ENCODE assay signal across 18 mouse cellular contexts in genomic region chr17:5012517-5012916, GRCm38 (mm10). TPM values are rescaled to one million over a fixed set of nuclear protein-coding genes. Genes with fewer than 3 reads are reported as not detected.
DNase-seq lines count a peak whose midpoint lies in the region; ATAC-seq lines count a peak whose summit lies in the region.
"Had no signal": no experiment of that assay in that cellular context is flagged by ENCODE, and none has a peak within 500 bp of the region (broad histone marks: within the 10 kb centered on the region; RNA-seq: fewer than 3 reads in every experiment).

No protein-coding gene starts in this region.

- H3K4me3 ChIP-seq in embryonic facial prominence, embryonic 14.5 days (ENCODE audit: low read depth, low read length) = no peak overlapping the region
- no peak overlapping the region for H3K4me3 ChIP-seq in embryonic facial prominence, embryonic 10.5 days
- H3K4me3 ChIP-seq in limb, embryonic 11.5 days (ENCODE audit: low read depth, low read length) = no peak overlapping the region
- no peak overlapping the region for H3K4me3 ChIP-seq in limb, embryonic 10.5 days
- H3K4me3 ChIP-seq in limb, embryonic 15.5 days = no peak overlapping the region
- H3K4me3 ChIP-seq in forebrain, embryonic 13.5 days = no peak overlapping the region
- H3K4me3 ChIP-seq: heart, embryonic 13.5 days; hindbrain, embryonic 12.5 days; left cerebral cortex, adult 2 months; lung, embryonic 15.5 days; myocyte had no signal

- H3K4me1 ChIP-seq in embryonic facial prominence, embryonic 14.5 days (ENCODE audit: control insufficient read depth, insufficient read depth, low read length) = peaks cover 12% of the 10 kb centered on the region
- H3K4me1 ChIP-seq in embryonic facial prominence, embryonic 10.5 days = peaks cover 67% of the 10 kb centered on the region
- H3K4me1 ChIP-seq in limb, embryonic 11.5 days (ENCODE audit: control insufficient read depth, insufficient read depth, low read length) = peaks cover 26% of the 10 kb centered on the region
- H3K4me1 ChIP-seq in limb, embryonic 10.5 days = peaks cover 69% of the 10 kb centered on the region
- peaks cover 26% of the 10 kb centered on the region for H3K4me1 ChIP-seq in limb, embryonic 15.5 days
- H3K4me1 ChIP-seq in forebrain, embryonic 13.5 days = peaks cover 62% of the 10 kb centered on the region

- H3K9ac ChIP-seq in embryonic facial prominence, embryonic 14.5 days (ENCODE audit: low read depth, low read length) = no peak overlapping the region
- H3K9ac ChIP-seq in limb, embryonic 11.5 days (ENCODE audit: low read length) = no peak overlapping the region
- H3K9ac ChIP-seq in limb, embryonic 15.5 days = no peak overlapping the region
- no peak overlapping the region for H3K9ac ChIP-seq in forebrain, embryonic 13.5 days
- H3K9ac ChIP-seq: heart, embryonic 13.5 days; lung, embryonic 15.5 days had no signal

- H3K27me3 ChIP-seq in embryonic facial prominence, embryonic 14.5 days (replicated peaks; ENCODE audit: control insufficient read depth, insufficient read depth, low read length) = no peaks in the 10 kb centered on the region
- H3K27me3 ChIP-seq in embryonic facial prominence, embryonic 10.5 days (replicated peaks; ENCODE audit: low read depth, poor library complexity, severe bottlenecking) = no peaks in the 10 kb centered on the region
- H3K27me3 ChIP-seq in limb, embryonic 11.5 days (ENCODE audit: control insufficient read depth, insufficient read depth, low read length) = no peaks in the 10 kb centered on the region
- H3K27me3 ChIP-seq in limb, embryonic 10.5 days (ENCODE audit: low read depth, poor library complexity, severe bottlenecking) = no peaks in the 10 kb centered on the region
- H3K27me3 ChIP-seq in limb, embryonic 15.5 days = no peaks in the 10 kb centered on the region
- peaks cover 13% of the 10 kb centered on the region for H3K27me3 ChIP-seq in forebrain, embryonic 13.5 days
- H3K27me3 ChIP-seq: heart, embryonic 13.5 days; hindbrain, embryonic 12.5 days; lung, embryonic 15.5 days had no signal

- H3K36me3 ChIP-seq in embryonic facial prominence, embryonic 14.5 days (ENCODE audit: control insufficient read depth, insufficient read depth, low read length) = 0 out of 2 replicates have a peak, but pooled peaks cover 4% of the 10 kb centered on the region
- H3K36me3 ChIP-seq in embryonic facial prominence, embryonic 10.5 days (replicated peaks) = peaks cover 16% of the 10 kb centered on the region; the same call in 1 of the 2 replicates
- no peaks in the 10 kb centered on the region for H3K36me3 ChIP-seq in limb, embryonic 11.5 days (ENCODE audit: control insufficient read depth, insufficient read depth, low read length)
- 0 out of 2 replicates have a peak, but pooled peaks cover 9% of the 10 kb centered on the region for H3K36me3 ChIP-seq in limb, embryonic 10.5 days
- H3K36me3 ChIP-seq in limb, embryonic 15.5 days = no peaks in the 10 kb centered on the region; the same call in 1 of the 2 replicates
- H3K36me3 ChIP-seq in forebrain, embryonic 13.5 days (ENCODE audit: poor library complexity, severe bottlenecking) = no peaks in the 10 kb centered on the region
- H3K36me3 ChIP-seq: heart, embryonic 13.5 days; hindbrain, embryonic 12.5 days; lung, embryonic 15.5 days had no signal

- peak; percentile 34; the same call in 1 of the 2 replicates for ATAC-seq in embryonic facial prominence, embryonic 14.5 days (ENCODE audit: low read depth)
- ATAC-seq in limb, embryonic 11.5 days (ENCODE audit: insufficient number of reproducible peaks, low FRiP score, low TSS enrichment, low read depth) = peak; percentile 55; the same call in 1 of the 2 replicates
- 0 out of 2 replicates have a peak, but pooled peaks have one; percentile 31 for ATAC-seq in limb, embryonic 15.5 days (ENCODE audit: insufficient number of reproducible peaks, low FRiP score, low TSS enrichment, low read depth)
- ATAC-seq in forebrain, embryonic 13.5 days = no peak
- ATAC-seq: forebrain, embryonic 14.5 days had no signal

- H3K4me2 ChIP-seq in embryonic facial prominence, embryonic 14.5 days (ENCODE audit: low read depth, low read length) = no peak overlapping the region
- no peak overlapping the region for H3K4me2 ChIP-seq in limb, embryonic 11.5 days (ENCODE audit: low read depth, severe bottlenecking)
- no peak overlapping the region for H3K4me2 ChIP-seq in limb, embryonic 15.5 days
- no peak overlapping the region for H3K4me2 ChIP-seq in forebrain, embryonic 13.5 days
- H3K4me2 ChIP-seq: heart, embryonic 13.5 days; hindbrain, embryonic 12.5 days; lung, embryonic 15.5 days; midbrain, embryonic 11.5 days had no signal

- DNase-seq in embryonic facial prominence, embryonic 14.5 days (ENCODE audit: low spot score) = peak; percentile 72
- DNase-seq in embryonic facial prominence, embryonic 10.5 days (ENCODE audit: low spot score) = no peak
- DNase-seq in limb, embryonic 11.5 days (ENCODE audit: low spot score) = no peak
- no peak for DNase-seq in limb, embryonic 10.5 days (ENCODE audit: low spot score)
- peak; percentile 53 for DNase-seq in R1 (ENCODE audit: low read depth, low spot score)
- DNase-seq in ovary, postnatal 10 days (ENCODE audit: low spot score) = no peak
- DNase-seq: cerebellum, adult 18-20 months; gastrocnemius, postnatal 25 days; right cerebral cortex, postnatal 4 days had no signal

- 67% methylated on average over 4 of the region's 4 CpGs for WGBS in embryonic facial prominence, embryonic 14.5 days
- 78% methylated on average over 4 of the region's 4 CpGs for WGBS in embryonic facial prominence, embryonic 10.5 days
- WGBS in limb, embryonic 11.5 days = 81% methylated on average over 4 of the region's 4 CpGs
- 83% methylated on average over 4 of the region's 4 CpGs for WGBS in limb, embryonic 10.5 days
- WGBS in limb, embryonic 15.5 days = 64% methylated on average over 4 of the region's 4 CpGs
- 75% methylated on average over 4 of the region's 4 CpGs for WGBS in forebrain, embryonic 13.5 days

- H3K27ac ChIP-seq in embryonic facial prominence, embryonic 14.5 days (replicated peaks; ENCODE audit: low read depth, low read length) = no peak overlapping the region
- H3K27ac ChIP-seq in embryonic facial prominence, embryonic 10.5 days (replicated peaks) = no peak overlapping the region
- no peak overlapping the region for H3K27ac ChIP-seq in limb, embryonic 11.5 days (replicated peaks; ENCODE audit: low read depth, low read length)
- no peak overlapping the region for H3K27ac ChIP-seq in limb, embryonic 10.5 days
- peak overlapping the region; percentile 33; the same call in 1 of the 2 replicates for H3K27ac ChIP-seq in limb, embryonic 15.5 days
- H3K27ac ChIP-seq in forebrain, embryonic 13.5 days = no peak overlapping the region
- H3K27ac ChIP-seq: heart, embryonic 13.5 days; left cerebral cortex, adult 2 months; lung, embryonic 15.5 days had no signal

- H3K9me3 ChIP-seq in embryonic facial prominence, embryonic 14.5 days (ENCODE audit: control insufficient read depth, low read length) = no peaks in the 10 kb centered on the region
- H3K9me3 ChIP-seq in embryonic facial prominence, embryonic 10.5 days = no peaks in the 10 kb centered on the region; the same call in 1 of the 2 replicates
- no peaks in the 10 kb centered on the region for H3K9me3 ChIP-seq in limb, embryonic 11.5 days (ENCODE audit: control insufficient read depth, low read length)
- H3K9me3 ChIP-seq in limb, embryonic 10.5 days (replicated peaks) = no peaks in the 10 kb centered on the region
- no peaks in the 10 kb centered on the region for H3K9me3 ChIP-seq in limb, embryonic 15.5 days
- no peaks in the 10 kb centered on the region for H3K9me3 ChIP-seq in forebrain, embryonic 13.5 days (replicated peaks)
- H3K9me3 ChIP-seq: heart, embryonic 13.5 days; hindbrain, embryonic 12.5 days; lung, embryonic 15.5 days had no signal

RNA-seq across cellular contexts. Expression of gene Arid1b, which starts 18.4 kb away (rescaled TPM):
- 12.4 and 14.3 TPM in 2 replicates for polyA plus RNA-seq in embryonic facial prominence, embryonic 14.5 days (2014; fragmentation: Nextera tagmentation; extraction: Ambion mirVana)
- polyA plus RNA-seq in embryonic facial prominence, embryonic 10.5 days (2016; fragmentation: Nextera tagmentation; extraction: Ambion mirVana) = 12.4 and 12.7 TPM in 2 replicates
- 14.8 and 18.5 TPM in 2 replicates for polyA plus RNA-seq in limb, embryonic 11.5 days (2014; fragmentation: Nextera tagmentation; extraction: Ambion mirVana)
- 10.7 and 12.5 TPM in 2 replicates for polyA plus RNA-seq in limb, embryonic 10.5 days (2016; fragmentation: Nextera tagmentation; extraction: Ambion mirVana)
- polyA plus RNA-seq in limb, embryonic 15.5 days (2015; fragmentation: Nextera tagmentation; extraction: Ambion mirVana) = 11.0 and 11.4 TPM in 2 replicates
- 11.7 and 12.9 TPM in 2 replicates for polyA plus RNA-seq in forebrain, embryonic 13.5 days (2015; fragmentation: Nextera tagmentation; extraction: Ambion mirVana)

Comparison
In these comparisons a context has a peak if more than half of its experiments do, and no peak if none do; other contexts are left out.
1. DNase-seq: peak in embryonic facial prominence, embryonic 14.5 days (single experiment) and R1 (single experiment); none in embryonic facial prominence, embryonic 10.5 days (single experiment), limb, embryonic 11.5 days (single experiment), limb, embryonic 10.5 days (single experiment) and ovary, postnatal 10 days (single experiment).